Mouse (Mus musculus): ENCODE measurements around the gene Prkca. TPM values are rescaled to one million over a fixed set of nuclear protein-coding genes. Genes with fewer than 3 reads are reported as not detected.

Prkca gene
- total RNA-seq, 1 experiment from 2014 or later, result 15.6 TPM

GRCm38 (mm10) chr11:108268421-108269322 is 75.1 kb downstream of the Prkca start:
- ATAC-seq (replicated peaks; ENCODE audit: low read depth, poor library complexity, severe bottlenecking), result 0 out of 2 replicates have a peak, but pooled peaks have one; percentile 28

DNA sequence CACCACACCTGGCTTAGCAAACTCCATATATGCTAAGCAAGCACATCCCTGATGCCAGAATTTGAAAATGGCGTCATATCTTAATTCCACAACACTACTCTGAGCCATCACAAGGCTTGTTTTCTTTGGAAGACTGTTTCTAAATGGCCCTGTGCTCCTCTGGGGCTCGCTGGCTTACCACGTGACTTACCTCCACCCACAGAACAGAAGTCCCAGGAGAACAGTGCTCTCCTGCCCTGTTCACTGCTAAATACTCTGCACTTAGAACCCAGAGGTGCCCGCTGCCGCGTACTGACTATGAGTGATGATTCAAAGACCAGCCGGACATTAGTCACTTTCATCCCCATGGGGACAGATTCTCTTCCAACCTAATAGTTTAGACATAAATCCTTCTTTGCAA is 75.9 kb downstream of the Prkca start:
- ATAC-seq (replicated peaks; ENCODE audit: low read depth, poor library complexity, severe bottlenecking), result no peak

GRCm38 (mm10) chr11:108267066-108267465 is 76.7 kb downstream of the Prkca start:
- ATAC-seq (replicated peaks; ENCODE audit: low read depth, poor library complexity, severe bottlenecking), result no peak

DNA sequence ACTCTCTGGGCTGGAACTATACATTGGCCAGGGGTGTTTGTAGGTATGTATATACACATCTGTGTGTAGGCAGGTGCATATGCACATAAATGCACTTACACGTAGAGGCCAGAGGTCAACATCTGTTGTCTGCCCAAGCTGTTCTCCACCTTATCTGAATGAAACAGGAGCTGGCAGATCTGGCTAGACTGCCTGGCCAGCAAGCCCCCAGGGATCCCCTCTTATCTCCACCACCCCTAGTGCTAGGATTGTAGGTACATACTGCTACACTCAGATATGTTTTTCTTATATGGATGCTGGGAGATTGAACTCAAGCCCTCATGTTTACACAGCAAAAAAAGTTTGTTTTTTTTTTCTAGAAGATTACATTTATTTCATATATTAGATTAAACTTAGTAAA is 79.9 kb downstream of the Prkca start:
- ATAC-seq (replicated peaks; ENCODE audit: low read depth, poor library complexity, severe bottlenecking), result peak; percentile 43; the same call in 1 of the 2 replicates

- ATAC-seq (replicated peaks; ENCODE audit: low read depth, poor library complexity, severe bottlenecking), result no peak
Observed at GRCm38 (mm10) chr11:108263406-108263805, 80.3 kb downstream of the Prkca start.

DNA sequence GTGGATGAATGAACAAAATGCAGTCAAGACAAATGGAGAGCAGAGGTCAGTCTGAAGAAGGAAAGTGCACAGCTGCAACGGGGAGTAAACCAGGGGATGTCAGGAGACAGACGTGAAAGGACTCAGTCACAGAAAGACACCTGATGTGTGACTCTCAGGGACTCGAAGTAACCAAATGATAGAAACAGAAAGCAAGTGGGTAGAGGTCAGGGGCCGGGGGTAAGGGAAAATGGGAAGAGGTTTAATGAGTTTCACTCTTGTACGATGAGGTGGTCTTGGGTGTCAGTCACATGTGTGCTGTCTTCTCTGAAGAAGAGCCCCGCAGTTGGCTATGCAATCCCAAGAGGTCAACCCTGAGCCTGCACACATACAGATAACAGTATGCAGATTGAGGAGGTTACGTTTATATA is 82.0 kb downstream of the Prkca start:
- ATAC-seq (replicated peaks; ENCODE audit: low read depth, poor library complexity, severe bottlenecking), result peak; percentile 64

GRCm38 (mm10) chr11:108260775-108261517 is 82.8 kb downstream of the Prkca start:
- no peak for ATAC-seq (replicated peaks; ENCODE audit: low read depth, poor library complexity, severe bottlenecking)

DNA sequence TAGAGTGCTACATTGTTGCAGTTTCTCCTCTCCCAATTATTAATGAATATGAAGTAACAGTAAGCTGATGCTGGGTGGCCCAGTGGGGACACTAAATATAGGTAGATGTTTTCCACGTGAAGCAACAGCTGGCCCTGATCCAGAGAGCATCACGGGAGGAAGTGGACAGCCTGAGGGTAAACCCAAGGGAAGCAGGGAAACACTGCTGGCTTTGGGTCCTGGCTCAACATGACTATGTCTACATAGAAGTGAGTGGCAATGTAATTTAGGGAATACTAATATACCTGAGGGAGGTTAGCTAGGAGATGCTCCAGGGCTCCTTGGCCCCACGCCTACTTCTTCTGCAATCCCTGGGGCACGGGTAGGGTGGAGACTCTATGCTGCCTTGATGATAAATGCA is 84.3 kb downstream of the Prkca start:
- no peak; the same call in 1 of the 2 replicates for ATAC-seq (replicated peaks; ENCODE audit: low read depth, poor library complexity, severe bottlenecking)

DNA sequence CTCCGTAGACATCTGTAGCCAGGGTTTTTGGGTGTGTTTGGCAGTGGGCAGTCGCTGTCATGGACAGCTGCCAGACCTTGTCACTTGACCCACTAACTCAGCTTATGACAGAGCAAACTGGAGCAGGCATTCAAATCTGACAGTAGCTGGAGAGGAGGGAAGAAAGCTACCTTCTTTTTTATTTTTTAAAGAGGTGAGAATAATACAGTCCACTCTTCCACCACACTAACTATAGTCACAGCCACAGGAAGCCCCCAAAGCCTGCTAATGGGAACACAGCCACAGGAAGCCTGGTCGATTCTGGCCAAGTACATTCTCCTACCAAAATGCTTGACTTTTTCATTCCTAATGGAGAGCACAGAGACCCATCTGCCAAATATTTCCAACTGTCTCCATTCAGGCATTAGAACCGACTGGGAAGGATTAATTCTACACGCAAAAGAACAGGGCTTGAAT is 84.9 kb downstream of the Prkca start:
- ATAC-seq (replicated peaks; ENCODE audit: low read depth, poor library complexity, severe bottlenecking), result no peak

DNA sequence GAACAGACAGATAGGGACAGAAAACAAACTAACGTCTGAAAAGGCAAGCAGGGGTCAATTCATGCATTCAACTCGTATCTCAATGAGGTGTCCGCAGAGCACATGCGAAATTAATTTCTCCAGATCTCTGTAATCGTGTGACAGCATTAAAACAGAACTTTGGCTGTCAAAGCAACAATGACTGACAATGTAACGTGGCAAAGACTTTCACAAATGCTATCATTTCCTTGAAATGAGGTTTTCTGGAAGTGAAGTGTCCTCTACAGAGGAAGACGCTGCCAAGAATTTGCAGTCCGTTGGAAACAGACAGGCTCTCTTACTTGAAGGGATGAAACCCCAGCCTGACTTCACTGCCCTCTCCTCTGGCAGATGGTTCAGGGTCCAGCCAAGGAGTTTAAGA is 85.8 kb downstream of the Prkca start:
- no peak for ATAC-seq (replicated peaks; ENCODE audit: low read depth, poor library complexity, severe bottlenecking)

DNA sequence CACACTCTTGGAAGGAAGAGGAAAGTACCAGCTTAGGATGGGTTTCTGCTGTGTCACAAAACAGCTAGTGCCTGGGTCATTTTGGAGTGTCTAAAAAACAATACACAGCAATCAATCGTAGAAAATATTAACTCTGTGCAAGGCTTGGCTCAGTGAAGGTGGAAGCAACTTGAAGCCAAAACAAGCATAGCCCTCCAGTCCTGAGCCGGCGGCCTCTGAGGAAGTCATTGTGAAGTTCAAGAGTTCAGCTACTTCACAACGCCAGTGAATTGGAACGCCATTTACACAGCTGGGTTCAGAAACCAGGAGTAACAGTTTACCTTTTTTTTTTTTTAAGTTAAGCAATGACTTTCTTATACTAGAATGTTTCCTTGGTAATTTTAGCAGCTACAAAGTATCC is 89.0 kb downstream of the Prkca start:
- ATAC-seq (replicated peaks; ENCODE audit: low read depth, poor library complexity, severe bottlenecking), result no peak

GRCm38 (mm10) chr11:108251924-108252775 is 91.6 kb downstream of the Prkca start:
- ATAC-seq (replicated peaks; ENCODE audit: low read depth, poor library complexity, severe bottlenecking), result no peak

- ATAC-seq (replicated peaks; ENCODE audit: low read depth, poor library complexity, severe bottlenecking), result no peak
Observed at GRCm38 (mm10) chr11:108250829-108251637, 92.7 kb downstream of the Prkca start.

- no peak for ATAC-seq (replicated peaks; ENCODE audit: low read depth, poor library complexity, severe bottlenecking)
Observed at GRCm38 (mm10) chr11:108250146-108250635, 93.5 kb downstream of the Prkca start.

GRCm38 (mm10) chr11:108249487-108249886 is 94.2 kb downstream of the Prkca start:
- 0 out of 2 replicates have a peak, but pooled peaks have one; percentile 4 for ATAC-seq (replicated peaks; ENCODE audit: low read depth, poor library complexity, severe bottlenecking)

DNA sequence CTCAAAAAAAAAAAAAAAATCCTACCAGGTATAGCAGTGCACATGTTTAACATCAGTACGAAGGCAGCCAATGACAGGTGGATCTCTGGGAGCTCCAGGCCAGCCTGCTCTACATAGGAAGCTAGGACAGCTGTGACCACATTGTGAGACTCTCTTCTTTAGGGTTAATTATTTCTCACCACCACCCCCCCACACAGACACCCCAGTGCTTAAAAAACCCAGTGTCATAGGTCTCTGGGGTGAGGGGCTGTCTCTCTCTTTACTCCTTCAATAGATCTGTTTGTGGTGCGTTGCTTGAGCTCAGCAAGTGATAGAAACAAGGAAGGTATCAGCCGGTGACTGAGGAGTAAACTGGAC is 94.7 kb downstream of the Prkca start:
- ATAC-seq (replicated peaks; ENCODE audit: low read depth, poor library complexity, severe bottlenecking), result no peak

GRCm38 (mm10) chr11:108248218-108249046 is 95.3 kb downstream of the Prkca start:
- peak; percentile 33 for ATAC-seq (replicated peaks; ENCODE audit: low read depth, poor library complexity, severe bottlenecking)

- ATAC-seq (replicated peaks; ENCODE audit: low read depth, poor library complexity, severe bottlenecking), result no peak
Observed at GRCm38 (mm10) chr11:108247121-108247863, 96.4 kb downstream of the Prkca start.
